18 mouse cellular contexts compared by ENCODE assay signal in genomic region chr7:34853393-34853792, GRCm38 (mm10). TPM values are rescaled to one million over a fixed set of nuclear protein-coding genes. Genes with fewer than 3 reads are reported as not detected.
"Had no signal": no experiment of that assay in that cellular context is flagged by ENCODE, and none has a peak within 500 bp of the region (broad histone marks: within the 10 kb centered on the region; RNA-seq: fewer than 3 reads in every experiment).

No protein-coding gene starts in this region.

- H3K36me3 ChIP-seq: neural tube, embryonic 13.5 days; neural tube, embryonic 15.5 days; stomach, embryonic 15.5 days had no signal

- H3K27ac ChIP-seq: neural tube, embryonic 13.5 days; neural tube, embryonic 15.5 days; stomach, embryonic 15.5 days; stomach, postnatal 0 days had no signal

- DNase-seq: retina, postnatal 1 day; right cerebral cortex, adult 18-20 months; right cerebral cortex, postnatal 14 days; right cerebral cortex, postnatal 25 days; right cerebral cortex, postnatal 4 days; spleen, adult 18-20 months; thymus, adult 18-20 months; thymus, adult 2 months; thymus, postnatal 14 days; thymus, postnatal 25 days; thymus, postnatal 36 days; thymus, postnatal 4 days had no signal

- H3K9ac ChIP-seq: neural tube, embryonic 13.5 days; neural tube, embryonic 15.5 days; stomach, embryonic 15.5 days had no signal

- H3K9me3 ChIP-seq: neural tube, embryonic 15.5 days; stomach, embryonic 15.5 days had no signal

- H3K27me3 ChIP-seq: neural tube, embryonic 13.5 days; neural tube, embryonic 15.5 days; stomach, embryonic 15.5 days had no signal

- H3K4me1 ChIP-seq: stomach, embryonic 15.5 days had no signal

- H3K4me2 ChIP-seq: neural tube, embryonic 13.5 days; neural tube, embryonic 15.5 days; stomach, embryonic 15.5 days had no signal

- H3K4me3 ChIP-seq: neural tube, embryonic 13.5 days; neural tube, embryonic 15.5 days; stomach, embryonic 15.5 days had no signal

RNA-seq across cellular contexts. Expression of gene Chst8, which starts 40.9 kb away (rescaled TPM):
- total RNA-seq: neutrophil, adult 5-6 weeks had no signal
- polyA plus RNA-seq: testis, adult 2 months had no signal
